Mouse (Mus musculus): ENCODE measurements around the gene Chd3. TPM values are rescaled to one million over a fixed set of nuclear protein-coding genes. Genes with fewer than 3 reads are reported as not detected.

Chd3 gene
- polyA plus RNA-seq, 1 experiment, result 278 TPM

- no peak overlapping the region for H3K4me3 ChIP-seq (ENCODE audit: insufficient read depth, low read depth, low read length)
- H3K27ac ChIP-seq (ENCODE audit: insufficient read depth, low read depth, low read length), result peak overlapping the region; percentile 85
- TF ChIP-seq CTCF (IDR thresholded peaks at IDR 0.05; ENCODE audit: insufficient read depth, low read depth, low read length) (no peak), POLR2A (IDR thresholded peaks at IDR 0.05; ENCODE audit: insufficient read depth, low read depth, low read length) (no peak)
- peaks cover 25% of the 10 kb centered on the region for H3K4me1 ChIP-seq (ENCODE audit: control insufficient read depth, insufficient read depth, low read length)
- WGBS, result 41% methylated on average over 3 of the region's 3 CpGs
These were observed 35.3 kb downstream of the Chd3 start for GRCm38 (mm10) chr11:69333922-69334321.

- WGBS, result 46% methylated on average over 8 of the region's 8 CpGs
- no peak overlapping the region for H3K4me3 ChIP-seq (ENCODE audit: insufficient read depth, low read depth, low read length)
- TF ChIP-seq POLR2A (IDR thresholded peaks at IDR 0.05; ENCODE audit: insufficient read depth, low read depth, low read length) (no peak), CTCF (IDR thresholded peaks at IDR 0.05; ENCODE audit: insufficient read depth, low read depth, low read length) (no peak)
- H3K27ac ChIP-seq (ENCODE audit: insufficient read depth, low read depth, low read length), result peak overlapping the region; percentile 87; the same call in 1 of the 2 replicates
- H3K4me1 ChIP-seq (ENCODE audit: control insufficient read depth, insufficient read depth, low read length), result peaks cover 30% of the 10 kb centered on the region
These were observed 36.4 kb downstream of the Chd3 start for GRCm38 (mm10) chr11:69332713-69333253.

- Histone ChIP-seq H3K4me3 (ENCODE audit: insufficient read depth, low read depth, low read length) (peak overlapping the region; percentile 49), H3K4me1 (ENCODE audit: control insufficient read depth, insufficient read depth, low read length) (peaks cover 36% of the 10 kb centered on the region), H3K27ac (ENCODE audit: insufficient read depth, low read depth, low read length) (peak overlapping the region; percentile 87)
- peak; percentile 80 for TF ChIP-seq POLR2A (IDR thresholded peaks at IDR 0.05; ENCODE audit: insufficient read depth, low read depth, low read length)
- no peak for TF ChIP-seq CTCF (IDR thresholded peaks at IDR 0.05; ENCODE audit: insufficient read depth, low read depth, low read length)
- under 1% methylated on average over 24 of the region's 24 CpGs for WGBS
These were observed 37.2 kb downstream of the Chd3 start for GRCm38 (mm10) chr11:69331929-69332405.

GRCm38 (mm10) chr11:69331152-69331551 lies 38.1 kb downstream of the Chd3 start:
- TF ChIP-seq POLR2A (IDR thresholded peaks at IDR 0.05; ENCODE audit: insufficient read depth, low read depth, low read length) (no peak), CTCF (IDR thresholded peaks at IDR 0.05; ENCODE audit: insufficient read depth, low read depth, low read length) (no peak)
- Histone ChIP-seq H3K4me3 (ENCODE audit: insufficient read depth, low read depth, low read length) (no peak overlapping the region), H3K27ac (ENCODE audit: insufficient read depth, low read depth, low read length) (no peak overlapping the region), H3K4me1 (ENCODE audit: control insufficient read depth, insufficient read depth, low read length) (peaks cover 43% of the 10 kb centered on the region)
- 94% methylated on average over 6 of the region's 6 CpGs for WGBS

- peaks cover 41% of the 10 kb centered on the region for H3K4me1 ChIP-seq (ENCODE audit: control insufficient read depth, insufficient read depth, low read length)
- no peak overlapping the region for H3K4me3 ChIP-seq (ENCODE audit: insufficient read depth, low read depth, low read length)
- TF ChIP-seq CTCF (IDR thresholded peaks at IDR 0.05; ENCODE audit: insufficient read depth, low read depth, low read length), result no peak
- TF ChIP-seq POLR2A (IDR thresholded peaks at IDR 0.05; ENCODE audit: insufficient read depth, low read depth, low read length), result no peak
- 80% methylated on average over 6 of the region's 6 CpGs for WGBS
- H3K27ac ChIP-seq (ENCODE audit: insufficient read depth, low read depth, low read length), result no peak overlapping the region
These were observed 40.7 kb downstream of the Chd3 start for GRCm38 (mm10) chr11:69328517-69328916.

GRCm38 (mm10) chr11:69327648-69328047 lies 41.6 kb downstream of the Chd3 start:
- Histone ChIP-seq H3K4me3 (ENCODE audit: insufficient read depth, low read depth, low read length) (no peak overlapping the region), H3K27ac (ENCODE audit: insufficient read depth, low read depth, low read length) (no peak overlapping the region), H3K4me1 (ENCODE audit: control insufficient read depth, insufficient read depth, low read length) (peaks cover 42% of the 10 kb centered on the region)
- 69% methylated on average over 6 of the region's 6 CpGs for WGBS
- TF ChIP-seq CTCF (IDR thresholded peaks at IDR 0.05; ENCODE audit: insufficient read depth, low read depth, low read length) (no peak), POLR2A (IDR thresholded peaks at IDR 0.05; ENCODE audit: insufficient read depth, low read depth, low read length) (no peak)

GRCm38 (mm10) chr11:69327157-69327442 lies 42.1 kb downstream of the Chd3 start:
- peaks cover 42% of the 10 kb centered on the region for H3K4me1 ChIP-seq (ENCODE audit: control insufficient read depth, insufficient read depth, low read length)
- H3K4me3 ChIP-seq (ENCODE audit: insufficient read depth, low read depth, low read length), result peak overlapping the region; percentile 69
- peak overlapping the region; percentile 60 for H3K27ac ChIP-seq (ENCODE audit: insufficient read depth, low read depth, low read length)
- TF ChIP-seq CTCF (IDR thresholded peaks at IDR 0.05; ENCODE audit: insufficient read depth, low read depth, low read length) (peak; percentile 20; the same call in 1 of the 2 replicates), POLR2A (IDR thresholded peaks at IDR 0.05; ENCODE audit: insufficient read depth, low read depth, low read length) (no peak)
- 19% methylated on average over 9 of the region's 9 CpGs for WGBS

- peaks cover 42% of the 10 kb centered on the region for H3K4me1 ChIP-seq (ENCODE audit: control insufficient read depth, insufficient read depth, low read length)
- peak overlapping the region; percentile 69 for H3K4me3 ChIP-seq (ENCODE audit: insufficient read depth, low read depth, low read length)
- WGBS, result 1% methylated on average over 45 of the region's 45 CpGs
- H3K27ac ChIP-seq (ENCODE audit: insufficient read depth, low read depth, low read length), result peak overlapping the region; percentile 60
- TF ChIP-seq POLR2A (IDR thresholded peaks at IDR 0.05; ENCODE audit: insufficient read depth, low read depth, low read length), result no peak
- TF ChIP-seq CTCF (IDR thresholded peaks at IDR 0.05; ENCODE audit: insufficient read depth, low read depth, low read length), result no peak
These were observed 42.6 kb downstream of the Chd3 start for GRCm38 (mm10) chr11:69326408-69327156.

GRCm38 (mm10) chr11:69325628-69326407 lies 43.4 kb downstream of the Chd3 start, which contains the start of gene Kcnab3:
Gene Kcnab3 (plus strand): TSS chr11:69326258.
- Histone ChIP-seq H3K27ac (ENCODE audit: insufficient read depth, low read depth, low read length) (peak within 1 kb of the TSS; percentile 60), H3K4me3 (ENCODE audit: insufficient read depth, low read depth, low read length) (peak within 1 kb of the TSS; percentile 69), H3K4me1 (ENCODE audit: control insufficient read depth, insufficient read depth, low read length) (peaks cover 36% of the 10 kb centered on the region)
- TF ChIP-seq POLR2A (IDR thresholded peaks at IDR 0.05; ENCODE audit: insufficient read depth, low read depth, low read length) (peak; percentile 83), CTCF (IDR thresholded peaks at IDR 0.05; ENCODE audit: insufficient read depth, low read depth, low read length) (no peak)
- WGBS, result 7% methylated on average over 26 of the region's 26 CpGs

Measured in olfactory bulb, adult 2 months (tissue).